Mouse (Mus musculus): ENCODE results near the gene Dpy19l3. TPM values are rescaled to one million over a fixed set of nuclear protein-coding genes. Genes with fewer than 3 reads are reported as not detected.

Gene Dpy19l3
- polyA plus RNA-seq, 1 experiment from 2014 or later, result 43.7 TPM

DNA sequence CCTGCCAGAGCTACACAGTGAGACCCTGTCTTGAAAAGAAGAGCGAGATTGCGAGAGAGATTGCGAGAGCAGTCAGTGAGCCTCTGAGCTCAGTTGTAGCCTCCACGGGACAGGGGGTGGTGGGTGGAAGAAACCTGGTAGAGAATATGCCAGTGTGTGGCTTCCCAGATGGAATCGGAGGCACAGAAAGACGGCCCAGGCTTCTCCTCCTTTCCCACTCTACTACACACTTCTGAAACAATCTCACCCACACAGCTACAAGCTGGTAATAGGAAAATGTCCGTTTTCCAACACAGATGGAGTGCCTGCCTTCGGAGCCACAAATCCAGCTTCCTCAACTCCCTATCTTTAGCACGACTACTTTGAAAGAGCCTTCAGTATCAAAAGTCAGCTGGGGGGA, 9.5 kb downstream of the Dpy19l3 start:
- Histone ChIP-seq H3K36me3 (ENCODE audit: control insufficient read depth, insufficient read depth, low read length) (peaks cover 10% of the 10 kb centered on the region; the same call in 1 of the 2 replicates), H3K4me1 (ENCODE audit: control insufficient read depth, insufficient read depth, low read length) (no peaks in the 10 kb centered on the region), H3K27me3 (ENCODE audit: control insufficient read depth, insufficient read depth, low read length) (no peaks in the 10 kb centered on the region), H3K27ac (replicated peaks; ENCODE audit: low read depth, low read length) (no peak overlapping the region), H3K9me3 (ENCODE audit: control insufficient read depth, low read length) (no peaks in the 10 kb centered on the region), H3K4me3 (ENCODE audit: low read depth, low read length) (no peak overlapping the region), H3K9ac (ENCODE audit: low read length) (no peak overlapping the region), H3K4me2 (ENCODE audit: low read depth, severe bottlenecking) (no peak overlapping the region)
- DNase-seq (ENCODE audit: low spot score) (no peak), ATAC-seq (ENCODE audit: insufficient number of reproducible peaks, low FRiP score, low TSS enrichment, low read depth) (no peak)
- WGBS, result 90% methylated on average over 9 of the region's 9 CpGs

DNA sequence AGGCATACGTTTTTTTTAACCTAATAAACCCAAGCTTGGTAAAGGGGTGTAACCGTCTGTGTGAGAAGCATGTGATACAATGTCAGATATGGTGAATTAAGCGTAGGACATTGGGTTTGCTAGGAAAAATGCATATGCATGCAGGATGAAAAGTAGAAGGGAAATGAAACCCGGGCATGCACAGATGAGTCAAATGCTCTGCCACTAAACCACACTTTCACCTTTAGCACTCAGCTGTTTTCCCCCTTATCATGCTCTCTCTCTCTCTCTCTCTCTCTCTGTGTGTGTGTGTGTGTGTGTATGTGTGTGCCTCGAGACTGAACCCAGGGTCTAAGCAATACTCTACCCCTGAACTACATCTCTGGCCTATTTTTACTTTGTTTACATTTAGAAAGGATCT, 11.9 kb downstream of the Dpy19l3 start:
- DNase-seq (ENCODE audit: low spot score) (no peak), ATAC-seq (ENCODE audit: insufficient number of reproducible peaks, low FRiP score, low TSS enrichment, low read depth) (no peak)
- Histone ChIP-seq H3K36me3 (ENCODE audit: control insufficient read depth, insufficient read depth, low read length) (peaks cover 10% of the 10 kb centered on the region; the same call in 1 of the 2 replicates), H3K4me2 (ENCODE audit: low read depth, severe bottlenecking) (no peak overlapping the region), H3K4me3 (ENCODE audit: low read depth, low read length) (no peak overlapping the region), H3K27ac (replicated peaks; ENCODE audit: low read depth, low read length) (no peak overlapping the region), H3K9ac (ENCODE audit: low read length) (no peak overlapping the region), H3K9me3 (ENCODE audit: control insufficient read depth, low read length) (no peaks in the 10 kb centered on the region), H3K27me3 (ENCODE audit: control insufficient read depth, insufficient read depth, low read length) (no peaks in the 10 kb centered on the region), H3K4me1 (ENCODE audit: control insufficient read depth, insufficient read depth, low read length) (no peaks in the 10 kb centered on the region)
- WGBS, result 85% methylated on average over 5 of the region's 5 CpGs

DNA sequence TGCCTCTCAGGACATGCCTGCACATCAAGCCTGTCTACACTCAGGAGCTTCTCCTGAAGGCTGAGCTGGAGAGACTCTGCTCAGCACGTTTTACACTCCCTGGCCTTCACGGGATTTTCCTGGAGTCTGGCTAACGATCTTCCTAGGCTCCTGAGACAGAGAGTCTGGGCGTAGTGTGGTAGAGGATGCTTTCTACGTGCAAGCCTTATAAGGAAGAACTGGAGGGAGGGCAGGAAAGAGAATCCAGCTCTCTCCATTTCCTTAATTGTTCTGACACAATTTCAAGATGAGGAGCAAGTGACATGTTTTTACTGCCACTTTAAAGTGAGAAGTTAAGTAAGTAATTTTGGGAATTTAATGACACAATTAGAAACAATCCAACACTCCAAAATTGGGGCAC, 12.4 kb downstream of the Dpy19l3 start:
- no peak for ATAC-seq (ENCODE audit: insufficient number of reproducible peaks, low FRiP score, low TSS enrichment, low read depth)
- Histone ChIP-seq H3K4me3 (ENCODE audit: low read depth, low read length) (no peak overlapping the region), H3K27me3 (ENCODE audit: control insufficient read depth, insufficient read depth, low read length) (no peaks in the 10 kb centered on the region), H3K36me3 (ENCODE audit: control insufficient read depth, insufficient read depth, low read length) (peaks cover 8% of the 10 kb centered on the region; the same call in 1 of the 2 replicates), H3K9me3 (ENCODE audit: control insufficient read depth, low read length) (no peaks in the 10 kb centered on the region), H3K4me2 (ENCODE audit: low read depth, severe bottlenecking) (no peak overlapping the region), H3K27ac (replicated peaks; ENCODE audit: low read depth, low read length) (no peak overlapping the region), H3K9ac (ENCODE audit: low read length) (no peak overlapping the region), H3K4me1 (ENCODE audit: control insufficient read depth, insufficient read depth, low read length) (no peaks in the 10 kb centered on the region)
- no peak for DNase-seq (ENCODE audit: low spot score)
- 69% methylated on average over 5 of the region's 5 CpGs for WGBS

DNA sequence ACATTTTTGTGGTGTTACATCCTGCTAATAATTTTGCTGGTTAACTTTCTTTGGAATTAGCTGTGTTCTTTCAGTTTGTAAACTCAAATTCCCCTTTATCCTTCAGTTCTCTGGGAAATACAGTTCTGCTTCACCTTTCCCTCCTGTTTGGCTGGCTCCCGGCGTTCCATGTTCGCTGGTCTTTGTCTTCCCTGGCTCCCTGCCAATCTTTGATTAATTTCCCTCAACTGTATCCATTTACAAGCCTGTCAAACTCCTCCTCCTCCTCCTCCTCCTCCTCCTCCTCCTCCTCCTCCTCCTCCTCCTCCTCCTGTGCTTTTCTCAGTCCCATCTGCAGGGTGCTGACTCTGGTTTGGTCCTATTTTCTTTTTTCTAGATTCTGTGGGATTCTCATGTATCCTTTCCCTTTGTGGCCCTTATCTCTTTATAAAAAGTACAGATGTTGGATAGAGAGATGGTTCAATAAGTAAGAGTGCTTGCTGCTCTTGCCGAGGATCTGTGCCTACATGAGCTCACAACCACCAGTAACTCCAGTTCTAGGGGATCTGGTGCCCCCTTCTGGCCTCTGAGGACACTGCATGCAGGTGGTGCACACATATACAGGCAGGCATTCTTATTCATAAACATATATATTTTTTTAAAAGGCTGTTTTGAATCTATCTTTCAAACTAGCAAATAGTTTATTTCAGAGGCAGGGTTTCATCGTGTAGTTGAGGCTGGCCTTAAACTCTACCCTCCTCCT, 13.6 kb downstream of the Dpy19l3 start:
- H3K4me1 ChIP-seq (ENCODE audit: control insufficient read depth, insufficient read depth, low read length), result no peaks in the 10 kb centered on the region
- ATAC-seq (ENCODE audit: insufficient number of reproducible peaks, low FRiP score, low TSS enrichment, low read depth), result no peak
- no peak overlapping the region for H3K4me2 ChIP-seq (ENCODE audit: low read depth, severe bottlenecking)
- H3K9ac ChIP-seq (ENCODE audit: low read length), result no peak overlapping the region
- WGBS, result 85% methylated on average over 5 of the region's 5 CpGs
- peaks cover 10% of the 10 kb centered on the region; the same call in 1 of the 2 replicates for H3K36me3 ChIP-seq (ENCODE audit: control insufficient read depth, insufficient read depth, low read length)
- no peaks in the 10 kb centered on the region for H3K27me3 ChIP-seq (ENCODE audit: control insufficient read depth, insufficient read depth, low read length)
- peak; percentile 62 for DNase-seq (ENCODE audit: low spot score)
- no peak overlapping the region for H3K27ac ChIP-seq (replicated peaks; ENCODE audit: low read depth, low read length)
- H3K4me3 ChIP-seq (ENCODE audit: low read depth, low read length), result no peak overlapping the region
- no peaks in the 10 kb centered on the region for H3K9me3 ChIP-seq (ENCODE audit: control insufficient read depth, low read length)

DNA sequence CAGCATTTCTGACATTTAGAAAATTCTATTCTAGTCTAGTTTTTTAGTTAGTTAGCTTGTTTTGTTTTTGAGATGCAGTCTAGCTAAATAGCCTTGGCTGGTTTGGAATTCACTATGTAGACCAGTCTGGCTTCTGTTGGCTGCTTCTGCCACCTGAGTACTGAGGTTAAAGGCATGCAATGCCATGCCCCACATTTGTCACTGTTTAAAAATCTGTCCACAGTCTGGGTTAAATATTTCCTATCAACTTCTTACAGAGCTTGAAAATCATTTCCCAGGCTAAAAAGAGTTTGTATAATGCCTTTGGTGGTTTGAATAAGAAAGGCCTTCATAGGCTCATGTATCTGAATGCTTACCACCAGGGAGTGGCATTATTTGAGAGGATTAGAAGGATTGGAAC, 15.4 kb downstream of the Dpy19l3 start:
- ATAC-seq (ENCODE audit: insufficient number of reproducible peaks, low FRiP score, low TSS enrichment, low read depth), result no peak
- no peak overlapping the region for H3K4me3 ChIP-seq (ENCODE audit: low read depth, low read length)
- H3K27ac ChIP-seq (replicated peaks; ENCODE audit: low read depth, low read length), result no peak overlapping the region
- DNase-seq (ENCODE audit: low spot score), result no peak
- H3K9me3 ChIP-seq (ENCODE audit: control insufficient read depth, low read length), result no peaks in the 10 kb centered on the region
- no peak overlapping the region for H3K9ac ChIP-seq (ENCODE audit: low read length)
- H3K4me2 ChIP-seq (ENCODE audit: low read depth, severe bottlenecking), result no peak overlapping the region
- H3K36me3 ChIP-seq (ENCODE audit: control insufficient read depth, insufficient read depth, low read length), result peaks cover 10% of the 10 kb centered on the region; the same call in 1 of the 2 replicates
- H3K4me1 ChIP-seq (ENCODE audit: control insufficient read depth, insufficient read depth, low read length), result no peaks in the 10 kb centered on the region
- H3K27me3 ChIP-seq (ENCODE audit: control insufficient read depth, insufficient read depth, low read length), result no peaks in the 10 kb centered on the region

DNA sequence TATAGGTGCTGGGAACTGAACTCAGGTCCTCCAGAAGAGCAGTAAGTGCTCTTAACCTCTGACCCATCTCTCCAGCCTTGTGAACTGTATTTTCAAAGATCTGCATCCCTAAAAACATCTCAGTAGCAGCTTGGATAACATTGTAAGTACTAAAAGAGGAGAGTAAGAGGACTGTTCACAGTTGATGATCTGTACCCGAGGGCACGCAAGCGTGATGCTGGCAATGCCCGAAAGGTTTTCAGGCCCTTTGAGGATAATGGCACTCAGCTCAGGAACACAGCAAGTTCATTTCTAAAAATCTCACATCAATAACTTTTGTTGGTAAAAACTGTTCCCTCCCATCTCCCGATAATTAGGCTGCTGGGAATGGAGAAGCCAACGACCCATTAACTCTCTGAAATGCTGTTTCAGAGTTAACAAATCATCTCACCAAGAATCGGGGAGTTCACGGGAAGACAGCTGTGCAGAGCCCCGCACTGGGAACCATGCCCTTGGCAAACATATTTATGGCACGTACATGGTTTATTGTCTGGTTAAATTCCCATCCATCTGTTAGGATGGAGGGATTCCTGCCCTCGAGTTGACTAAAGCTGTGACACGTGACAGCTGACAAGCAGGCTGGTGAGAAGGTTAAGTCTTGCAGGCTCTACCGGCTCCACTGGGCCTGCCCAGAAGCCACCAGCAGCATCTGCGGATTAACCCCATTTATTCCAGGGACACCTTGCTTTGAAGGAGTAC, 20.8 kb downstream of the Dpy19l3 start:
- H3K4me3 ChIP-seq (ENCODE audit: low read depth, low read length), result no peak overlapping the region
- no peaks in the 10 kb centered on the region for H3K4me1 ChIP-seq (ENCODE audit: control insufficient read depth, insufficient read depth, low read length)
- no peak overlapping the region for H3K27ac ChIP-seq (replicated peaks; ENCODE audit: low read depth, low read length)
- no peak overlapping the region for H3K4me2 ChIP-seq (ENCODE audit: low read depth, severe bottlenecking)
- ATAC-seq (ENCODE audit: insufficient number of reproducible peaks, low FRiP score, low TSS enrichment, low read depth), result no peak
- no peak overlapping the region for H3K9ac ChIP-seq (ENCODE audit: low read length)
- DNase-seq (ENCODE audit: low spot score), result no peak
- peaks cover 8% of the 10 kb centered on the region; the same call in 1 of the 2 replicates for H3K36me3 ChIP-seq (ENCODE audit: control insufficient read depth, insufficient read depth, low read length)
- H3K27me3 ChIP-seq (ENCODE audit: control insufficient read depth, insufficient read depth, low read length), result no peaks in the 10 kb centered on the region
- no peaks in the 10 kb centered on the region for H3K9me3 ChIP-seq (ENCODE audit: control insufficient read depth, low read length)
- WGBS, result 74% methylated on average over 14 of the region's 14 CpGs

DNA sequence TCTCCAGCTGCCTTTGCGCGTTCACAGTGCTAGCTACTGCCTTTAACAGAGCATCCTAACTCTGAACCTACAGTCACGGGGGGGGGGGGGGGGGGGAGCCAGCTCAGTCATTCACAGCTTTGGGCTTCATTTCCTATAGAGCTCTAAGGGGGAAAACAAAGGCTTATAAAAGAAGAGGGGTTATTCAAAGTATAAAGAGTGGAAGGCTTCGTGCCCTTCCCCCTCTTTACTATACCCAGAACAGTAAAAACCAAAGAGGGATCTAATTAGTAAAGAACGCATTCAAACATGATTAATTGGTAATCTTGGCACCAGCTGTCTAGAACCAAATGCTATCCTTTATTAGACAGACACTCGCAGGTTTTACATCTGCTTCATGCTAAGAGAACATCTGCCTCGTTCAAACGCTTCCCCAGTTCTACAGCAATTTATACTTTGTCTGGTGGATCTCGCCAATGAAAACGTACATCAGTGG, 21.6 kb downstream of the Dpy19l3 start:
- no peaks in the 10 kb centered on the region for H3K27me3 ChIP-seq (ENCODE audit: control insufficient read depth, insufficient read depth, low read length)
- ATAC-seq (ENCODE audit: insufficient number of reproducible peaks, low FRiP score, low TSS enrichment, low read depth), result no peak

DNA sequence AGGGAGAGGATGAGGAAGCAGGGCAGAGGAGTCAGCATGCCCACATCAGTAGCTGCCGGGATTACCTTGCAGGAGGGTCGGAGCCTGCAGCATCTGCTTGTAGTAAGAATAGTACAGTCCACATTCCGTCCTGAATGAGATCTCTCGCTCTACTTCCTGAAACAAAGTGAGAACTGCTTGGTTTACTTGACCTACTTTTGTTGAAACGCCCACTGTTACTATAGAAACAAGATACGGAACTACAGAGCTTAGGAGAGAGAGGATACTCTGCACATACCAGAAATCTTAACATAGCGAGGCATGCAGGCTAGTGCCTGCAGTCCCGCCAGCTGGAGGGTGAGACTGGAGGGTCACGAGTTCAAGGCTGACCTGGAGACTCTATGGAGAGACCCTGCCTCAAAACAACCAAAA, 24.6 kb downstream of the Dpy19l3 start:
- ATAC-seq (ENCODE audit: insufficient number of reproducible peaks, low FRiP score, low TSS enrichment, low read depth), result no peak
- Histone ChIP-seq H3K27me3 (ENCODE audit: control insufficient read depth, insufficient read depth, low read length) (no peaks in the 10 kb centered on the region), H3K9me3 (ENCODE audit: control insufficient read depth, low read length) (no peaks in the 10 kb centered on the region), H3K27ac (replicated peaks; ENCODE audit: low read depth, low read length) (no peak overlapping the region), H3K36me3 (ENCODE audit: control insufficient read depth, insufficient read depth, low read length) (peaks cover 6% of the 10 kb centered on the region; the same call in 1 of the 2 replicates), H3K4me3 (ENCODE audit: low read depth, low read length) (no peak overlapping the region), H3K4me2 (ENCODE audit: low read depth, severe bottlenecking) (no peak overlapping the region), H3K9ac (ENCODE audit: low read length) (no peak overlapping the region), H3K4me1 (ENCODE audit: control insufficient read depth, insufficient read depth, low read length) (no peaks in the 10 kb centered on the region)
- no peak for DNase-seq (ENCODE audit: low spot score)
- 95% methylated on average over 9 of the region's 9 CpGs for WGBS

More for the DNA sequence above, 21.6 kb downstream of the Dpy19l3 start:
- H3K4me3 ChIP-seq (ENCODE audit: low read depth, low read length), result no peak overlapping the region
- no peaks in the 10 kb centered on the region for H3K4me1 ChIP-seq (ENCODE audit: control insufficient read depth, insufficient read depth, low read length)
- no peaks in the 10 kb centered on the region for H3K9me3 ChIP-seq (ENCODE audit: control insufficient read depth, low read length)
- no peak for DNase-seq (ENCODE audit: low spot score)
- WGBS, result 89% methylated on average over 10 of the region's 10 CpGs
- H3K27ac ChIP-seq (replicated peaks; ENCODE audit: low read depth, low read length), result no peak overlapping the region
- peaks cover 10% of the 10 kb centered on the region; the same call in 1 of the 2 replicates for H3K36me3 ChIP-seq (ENCODE audit: control insufficient read depth, insufficient read depth, low read length)
- no peak overlapping the region for H3K9ac ChIP-seq (ENCODE audit: low read length)
- no peak overlapping the region for H3K4me2 ChIP-seq (ENCODE audit: low read depth, severe bottlenecking)

Measured in limb, embryonic 11.5 days (tissue).